Mouse (Mus musculus) thymus, adult 2 months (tissue): ENCODE results near the gene Als2.

ENCODE experiments used
- CTCF ChIP-seq: fragments of 200-500 bp; IDR thresholded peaks from 2 replicates; pipeline ENCODE4 v1.5.1; 2012; ENCODE audit warnings: mild to moderate bottlenecking, control low read depth, low read length, moderate library complexity, borderline replicate concordance; ENCODE audit not compliant: control insufficient read depth, poor library complexity, insufficient read depth; ENCODE audit errors: extremely low read depth
- POLR2A ChIP-seq: fragments of 200-500 bp; IDR thresholded peaks from 2 replicates; pipeline ENCODE4 v1.6.1; 2012; ENCODE audit warnings: mild to moderate bottlenecking, low read length, control low read depth, moderate library complexity; ENCODE audit not compliant: control insufficient read depth, poor library complexity, insufficient read depth; ENCODE audit errors: extremely low read depth

DNA sequence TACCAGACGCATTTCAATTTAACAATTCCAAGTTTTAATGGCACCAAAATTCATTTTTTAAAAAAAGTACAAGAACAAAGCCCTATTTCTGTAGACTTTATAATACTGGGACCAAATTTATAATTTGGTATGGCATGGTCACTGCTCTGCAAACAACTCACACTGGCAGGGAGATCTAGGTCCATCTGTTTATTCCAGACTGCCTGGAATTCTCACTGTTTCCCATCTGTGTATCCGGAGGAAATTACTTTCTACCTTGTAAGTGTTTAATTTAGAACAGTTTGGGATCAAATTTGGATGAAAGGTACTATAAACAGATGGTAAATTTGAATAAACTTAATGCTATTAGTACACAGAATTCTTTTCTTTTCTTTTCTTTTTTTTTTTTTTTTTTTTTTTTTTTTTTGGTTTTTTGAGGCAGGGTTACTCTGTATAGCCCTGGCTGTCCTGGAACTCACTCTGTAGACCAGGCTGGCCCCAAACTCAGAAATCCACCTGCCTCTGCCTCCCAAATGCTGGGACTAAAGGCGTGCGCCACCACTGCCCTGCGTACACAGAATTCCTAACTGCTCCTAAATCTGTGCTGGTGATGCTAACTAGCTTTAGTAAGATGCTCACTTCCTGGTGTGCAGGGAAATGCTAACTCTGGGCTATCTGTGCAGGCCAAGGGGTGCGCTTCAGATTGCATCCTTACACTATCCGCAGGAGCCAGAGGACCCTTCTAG, 14.8 kb downstream of the Als2 start:
- TF ChIP-seq POLR2A (no peak), CTCF (no peak)
